Mouse (Mus musculus) CH12.LX (cell line): Measurements from ENCODE around the gene Sav1. TPM values are rescaled to one million over a fixed set of nuclear protein-coding genes. Genes with fewer than 3 reads are reported as not detected.

Experiments used
- DNase-seq: peaks from one replicate; pipeline ENCODE4 v3.0.0-alpha.2; 2013; ENCODE audit errors: extremely low read depth
- H3K27ac ChIP-seq: 2 replicates; pipeline ENCODE4 v1.5.1; 2012; ENCODE audit warnings: low read depth, mild to moderate bottlenecking, control low read depth, moderate library complexity; ENCODE audit not compliant: insufficient read depth
- H3K27me3 ChIP-seq: replicated peaks from 2 replicates; pipeline ENCODE3; 2012; ENCODE audit warnings: inconsistent platforms
- H3K36me3 ChIP-seq, 2 experiments: replicated peaks in 1 of 2; 2 replicates each; pipeline versions ENCODE3 to v1.6.1; 2012; ENCODE audit warnings: inconsistent platforms in 1 of 2, low read length in 1 of 2, mild to moderate bottlenecking in 1 of 2, mixed read lengths in 1 of 2, moderate library complexity in 1 of 2; ENCODE audit not compliant: control insufficient read depth in 1 of 2, insufficient read depth in 1 of 2
- H3K4me1 ChIP-seq, 2 experiments: 2 replicates each; pipeline ENCODE4 v1.6.1; 2012; ENCODE audit warnings: inconsistent platforms in 1 of 2, moderate library complexity in 1 of 2; ENCODE audit not compliant: insufficient read depth in 2 of 2, control insufficient read depth in 1 of 2
- H3K4me2 ChIP-seq: 2 replicates; pipeline ENCODE4 v1.6.1; 2012; ENCODE audit warnings: low read depth, mild to moderate bottlenecking, control low read depth; ENCODE audit not compliant: poor library complexity, insufficient read depth, severe bottlenecking
- H3K4me3 ChIP-seq, 3 experiments: fragments of 150-350 bp in 1 of 3; sonication (generic) in 1 of 3; replicated peaks in 1 of 3; 2 replicates each; pipeline versions ENCODE3 to v1.5.1; 2011 to 2012; ENCODE audit warnings: low read depth in 2 of 3, low read length in 2 of 3, mild to moderate bottlenecking in 2 of 3, moderate library complexity in 2 of 3, control low read depth in 1 of 3, improper control_type of control experiment in 1 of 3, inconsistent platforms in 1 of 3, mixed read lengths in 1 of 3; ENCODE audit not compliant: poor library complexity in 1 of 3
- H3K79me2 ChIP-seq: replicated peaks from 2 replicates; pipeline ENCODE4 v1.6.1; 2012; ENCODE audit warnings: mild to moderate bottlenecking, moderate library complexity; ENCODE audit not compliant: control insufficient read depth, poor library complexity, insufficient read depth, severe bottlenecking; ENCODE audit errors: extremely low read depth
- H3K9ac ChIP-seq: 2 replicates; pipeline ENCODE4 v1.6.1; 2012; ENCODE audit warnings: low read depth, mild to moderate bottlenecking, control low read depth, moderate library complexity; ENCODE audit not compliant: insufficient read depth
- H3K9me3 ChIP-seq: replicated peaks from 2 replicates; pipeline ENCODE3; 2012; ENCODE audit warnings: low read length, inconsistent platforms, mixed read lengths
- BHLHE40 ChIP-seq: IDR thresholded peaks from 2 replicates; pipeline ENCODE4 v1.6.1; 2011; ENCODE audit warnings: mild to moderate bottlenecking, low read depth, low read length, improper control_type of control experiment
- CTCF ChIP-seq, 2 experiments: IDR thresholded peaks in 1 of 2; conservative IDR thresholded peaks in 1 of 2; 2 replicates each; pipeline ENCODE4 v1.5.1; 2011 to 2012; ENCODE audit warnings: low read depth in 2 of 2, low read length in 2 of 2, improper control_type of control experiment in 1 of 2, inconsistent platforms in 1 of 2, mild to moderate bottlenecking in 1 of 2, moderate library complexity in 1 of 2
- ELF1 ChIP-seq: IDR thresholded peaks from 2 replicates; pipeline ENCODE4 v1.6.1; 2014; ENCODE audit warnings: low read depth, mild to moderate bottlenecking, inconsistent platforms, low read length, improper control_type of control experiment
- GABPA ChIP-seq: IDR thresholded peaks from 2 replicates; pipeline ENCODE4 v1.6.1; 2012; ENCODE audit warnings: low read depth, low read length, improper control_type of control experiment, inconsistent platforms; ENCODE audit not compliant: insufficient replicate concordance
- KAT2A ChIP-seq: IDR thresholded peaks from 2 replicates; pipeline ENCODE4 v1.6.1; 2012; ENCODE audit warnings: low read length, improper control_type of control experiment, inconsistent platforms; ENCODE audit not compliant: insufficient replicate concordance
- MAFK ChIP-seq: IDR thresholded peaks from 2 replicates; pipeline ENCODE4 v1.6.1; 2011; ENCODE audit warnings: low read length, improper control_type of control experiment; ENCODE audit not compliant: insufficient replicate concordance
- MAX ChIP-seq: IDR thresholded peaks from 2 replicates; pipeline ENCODE4 v1.6.1; 2011; ENCODE audit warnings: low read length, improper control_type of control experiment
- MEF2A ChIP-seq: IDR thresholded peaks from 2 replicates; pipeline ENCODE4 v1.6.1; 2014; ENCODE audit warnings: low read depth, mild to moderate bottlenecking, inconsistent platforms, low read length, improper control_type of control experiment, borderline replicate concordance
- MXI1 ChIP-seq: IDR thresholded peaks from 2 replicates; pipeline ENCODE4 v1.6.1; 2011; ENCODE audit warnings: mild to moderate bottlenecking, low read depth, low read length, improper control_type of control experiment
- MYC ChIP-seq: IDR thresholded peaks from 2 replicates; pipeline ENCODE4 v1.6.1; 2011; ENCODE audit warnings: low read depth, mild to moderate bottlenecking, improper control_type of control experiment, low read length
- NELFE ChIP-seq: IDR thresholded peaks from 2 replicates; pipeline ENCODE4 v1.6.1; 2011; ENCODE audit warnings: low read depth, low read length, improper control_type of control experiment
- NRF1 ChIP-seq: IDR thresholded peaks from 2 replicates; pipeline ENCODE4 v1.6.1; 2014; ENCODE audit warnings: low read depth, mild to moderate bottlenecking, inconsistent platforms, low read length, improper control_type of control experiment, moderate library complexity
- POLR2A ChIP-seq: IDR thresholded peaks from 2 replicates; pipeline ENCODE4 v1.6.1; 2011; ENCODE audit warnings: low read depth, mild to moderate bottlenecking, improper control_type of control experiment, low read length
- POLR2AphosphoS2 ChIP-seq: IDR thresholded peaks from 2 replicates; pipeline ENCODE4 v1.6.1; 2011; ENCODE audit warnings: low read depth, low read length, improper control_type of control experiment
- RAD21 ChIP-seq: IDR thresholded peaks from 2 replicates; pipeline ENCODE4 v1.6.1; 2011; ENCODE audit warnings: low read depth, mild to moderate bottlenecking, low read length, improper control_type of control experiment, moderate library complexity
- SIN3A ChIP-seq: IDR thresholded peaks from 2 replicates; pipeline ENCODE4 v1.6.1; 2012; ENCODE audit warnings: low read length, improper control_type of control experiment, inconsistent platforms
- TBP ChIP-seq: conservative IDR thresholded peaks from 2 replicates; pipeline ENCODE4 v1.6.1; 2011; ENCODE audit warnings: low read depth, low read length, improper control_type of control experiment
- TCF12 ChIP-seq: IDR thresholded peaks from 2 replicates; pipeline ENCODE4 v1.6.1; 2014; ENCODE audit warnings: low read depth, mild to moderate bottlenecking, inconsistent platforms, low read length, improper control_type of control experiment
- UBTF ChIP-seq: IDR thresholded peaks from 2 replicates; pipeline ENCODE4 v1.6.1; 2012; ENCODE audit warnings: low read depth, mild to moderate bottlenecking, inconsistent platforms, low read length, improper control_type of control experiment, moderate library complexity
- ZC3H11A ChIP-seq: IDR thresholded peaks from 2 replicates; pipeline ENCODE4 v1.6.1; 2012; ENCODE audit warnings: low read depth, mild to moderate bottlenecking, inconsistent platforms, low read length, improper control_type of control experiment
- ZKSCAN1 ChIP-seq: IDR thresholded peaks from 2 replicates; pipeline ENCODE4 v1.6.1; 2012; ENCODE audit warnings: low read depth, inconsistent platforms, low read length, improper control_type of control experiment, borderline replicate concordance
- ZMIZ1 ChIP-seq: IDR thresholded peaks from 2 replicates; pipeline ENCODE4 v1.6.1; 2012; ENCODE audit warnings: low read depth, mild to moderate bottlenecking, inconsistent platforms, low read length, improper control_type of control experiment
- ZNF384 ChIP-seq: IDR thresholded peaks from 2 replicates; pipeline ENCODE4 v1.6.1; 2012; ENCODE audit warnings: low read depth, low read length, improper control_type of control experiment, inconsistent platforms
- dilution Hi-C: fragments of 300-500 bp; cut with MboI; formaldehyde crosslinking; loops from 2 replicates; pipeline ENCODE4 v1.14.3; 2020; ENCODE audit warnings: low sequenced_read_pairs; ENCODE audit not compliant: extremely low pct_unique_long_range_greater_than_20kb, extremely low pct_ligation_motif_present
- in situ Hi-C: fragments of 300-500 bp; cut with MboI; formaldehyde crosslinking; loops from 3 replicates; pipeline ENCODE4 v1.14.3; 2019; ENCODE audit warnings: low sequenced_read_pairs, low pct_ligation_motif_present, low pct_unique_long_range_greater_than_20kb, mixed read lengths
- polyA plus RNA-seq: library from polyadenylated mRNA; unstranded; fragments of >175 nt; gene quantifications from 2 replicates; pipeline ENCODE4 v1.2.1, GENCODE M21; 2012; ENCODE audit warnings: low read depth; ENCODE audit not compliant: insufficient read length
- total RNA-seq, 2 experiments: library from RNA; depleted of rRNA; stranded (reverse); fragments of 300-350 nt in 1 of 2; fragments of >200 nt in 1 of 2; gene quantifications; 2 replicates each; pipeline ENCODE4 v1.2.3; 2012 to 2014

Sav1 gene
- total and polyA plus RNA-seq, 3 experiments: 13.7 to 31.7 (median 28.1) TPM

DNA sequence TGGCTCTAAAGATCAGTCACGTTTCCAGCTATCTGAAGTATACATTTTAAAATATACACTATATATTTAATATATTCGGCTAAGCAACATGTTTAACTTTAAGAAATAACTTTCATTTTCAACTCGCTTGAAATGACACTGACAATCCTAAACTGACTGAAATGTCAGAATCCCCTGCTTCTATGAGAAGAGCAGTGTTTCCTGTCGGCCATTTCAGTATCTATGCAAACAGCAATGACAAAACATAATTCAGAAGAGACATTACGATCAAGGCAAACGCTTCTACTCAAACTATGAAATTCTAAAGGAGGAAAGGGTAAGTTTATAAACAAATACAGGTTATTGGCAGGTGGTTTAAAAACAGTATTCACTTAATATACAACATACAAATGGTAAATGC lies 10.1 kb downstream of the Sav1 start:
- H3K4me3 ChIP-seq: no peak overlapping the region
- dilution Hi-C loops (no loop called here), in situ Hi-C loops (no loop called here)
- no peaks in the 10 kb centered on the region for H3K27me3 ChIP-seq
- TF ChIP-seq BHLHE40: no peak
- TF ChIP-seq POLR2AphosphoS2: no peak
- no peak for TF ChIP-seq GABPA
- TF ChIP-seq ZC3H11A: no peak
- no peak for TF ChIP-seq TCF12
- TF ChIP-seq ELF1: no peak
- TF ChIP-seq ZKSCAN1: no peak
- TF ChIP-seq UBTF: no peak
- TF ChIP-seq MAX: no peak
- no peak for TF ChIP-seq CTCF (conservative IDR thresholded peaks at IDR 0.05 in 1 of 2, IDR thresholded peaks at IDR 0.05 in 1 of 2; ENCODE audit: low read depth in 2 of 2, low read length in 2 of 2)
- TF ChIP-seq ZMIZ1: no peak
- no peak for TF ChIP-seq TBP
- no peak for TF ChIP-seq NELFE
- no peak for TF ChIP-seq MXI1
- no peak for TF ChIP-seq NRF1
- no peak for TF ChIP-seq SIN3A
- TF ChIP-seq MYC: no peak
- TF ChIP-seq POLR2A: no peak
- TF ChIP-seq MAFK: no peak
- peaks cover 16% of the 10 kb centered on the region for H3K79me2 ChIP-seq
- H3K4me1 ChIP-seq: peaks cover 0 to 71% of the 10 kb centered on the region in 2 experiments; a peak in 2 of 4 replicates
- no peak overlapping the region for H3K9ac ChIP-seq
- no peak for DNase-seq
- H3K9me3 ChIP-seq: no peaks in the 10 kb centered on the region
- H3K36me3 ChIP-seq: peaks cover 18 to 48% of the 10 kb centered on the region in 2 experiments
- H3K4me2 ChIP-seq: no peak overlapping the region
- H3K27ac ChIP-seq: no peak overlapping the region

DNA sequence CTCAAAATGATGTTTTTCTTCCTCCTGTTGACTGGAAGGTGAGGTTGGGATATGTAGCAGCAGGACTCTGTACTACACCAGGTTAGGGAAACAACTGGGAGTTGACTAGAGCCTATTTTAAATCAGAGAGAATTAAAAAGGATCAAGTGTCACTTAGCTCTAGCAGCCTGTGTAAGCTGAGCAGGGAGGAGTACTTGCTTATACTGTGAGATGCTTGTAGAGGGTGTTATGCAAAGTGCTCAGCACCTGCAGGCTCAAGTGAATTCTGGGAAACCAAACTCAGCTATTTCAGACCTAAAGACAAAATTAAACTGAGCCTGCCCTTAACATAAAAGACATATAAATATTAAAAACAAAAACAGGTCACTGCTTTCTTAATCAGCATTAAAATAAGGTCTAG lies 13.1 kb downstream of the Sav1 start:
- H3K4me3 ChIP-seq: no peak overlapping the region
- TF ChIP-seq TCF12: no peak
- TF ChIP-seq KAT2A: no peak
- no peak for TF ChIP-seq ELF1
- TF ChIP-seq MEF2A: no peak
- TF ChIP-seq ZNF384: no peak
- TF ChIP-seq RAD21: no peak
- TF ChIP-seq GABPA: no peak
- TF ChIP-seq CTCF (conservative IDR thresholded peaks at IDR 0.05 in 1 of 2, IDR thresholded peaks at IDR 0.05 in 1 of 2; ENCODE audit: low read depth in 2 of 2, low read length in 2 of 2): no peak
- TF ChIP-seq ZC3H11A: no peak
- TF ChIP-seq MXI1: no peak
- H3K27ac ChIP-seq: no peak overlapping the region
- H3K36me3 ChIP-seq: peaks cover 30 to 58% of the 10 kb centered on the region in 2 experiments
- dilution Hi-C loops (no loop called here), in situ Hi-C loops (no loop called here)
- H3K9me3 ChIP-seq: no peaks in the 10 kb centered on the region
- H3K4me2 ChIP-seq: no peak overlapping the region
- H3K27me3 ChIP-seq: no peaks in the 10 kb centered on the region
- DNase-seq: no peak
- H3K9ac ChIP-seq: no peak overlapping the region
- H3K4me1 ChIP-seq: peaks cover 6 to 70% of the 10 kb centered on the region in 2 experiments; a peak in 3 of 4 replicates
- H3K79me2 ChIP-seq: peaks cover 7% of the 10 kb centered on the region; the same call in 1 of the 2 replicates
